Mouse (Mus musculus): Measurements from ENCODE around the gene Noxred1. TPM values are rescaled to one million over a fixed set of nuclear protein-coding genes. Genes with fewer than 3 reads are reported as not detected.

The Noxred1 gene
- total RNA-seq, 4 experiments from 2014 or later: 0.89 to 1.6 (median 1.0) TPM

Small RNA genes lying within 50 kb of the gene (microRNA-seq; reads per million reads assigned to microRNA genes)
- gene Gm47293: 0 reads per million in 2 experiments

Other genes with a start within 250 kb of the Noxred1 start
- 10 to 100 TPM; 46.9 to 56.7 (median 53.3) TPM for gene Zdhhc22, start 248.3 kb downstream of the Noxred1 start, total RNA-seq (2022)
- 10 to 100 TPM; 34.8 to 43.8 (median 37.5) TPM for gene Tmem63c, start 217.4 kb downstream of the Noxred1 start, total RNA-seq (2022)
- 10 to 100 TPM in 1 of 4 experiments, 1 to 10 TPM in 3; 7.1 to 10.4 (median 8.5) TPM for gene Ngb, start 136.2 kb downstream of the Noxred1 start, total RNA-seq (2022)
- gene Gstz1, start 91.6 kb downstream of the Noxred1 start, total RNA-seq (2022): 10 to 100 TPM; 52.3 to 58.4 (median 55.2) TPM
- gene Pomt2, start 90.8 kb downstream of the Noxred1 start, total RNA-seq (2022): 10 to 100 TPM; 18.3 to 19.6 (median 19.1) TPM
- gene Samd15, start 39.0 kb downstream of the Noxred1 start, total RNA-seq (2022): 1 to 10 TPM; 3.5 to 7.3 (median 5.1) TPM
- 10 to 100 TPM; 27.7 to 30.1 (median 29.0) TPM for gene Tmed8, start 38.3 kb downstream of the Noxred1 start, total RNA-seq (2022)
- 10 to 100 TPM; 50.5 to 60.0 (median 57.6) TPM for gene Vipas39, start 27.5 kb upstream of the Noxred1 start, total RNA-seq (2022)
- gene Ahsa1, start 27.7 kb upstream of the Noxred1 start, total RNA-seq (2022): 100 to 1,000 TPM; 129 to 167 (median 149) TPM
- gene Ism2, start 61.0 kb upstream of the Noxred1 start, total RNA-seq (2022): under 1 TPM; 0.32 to 0.91 (median 0.54) TPM
- gene Sptlc2, start 149.6 kb upstream of the Noxred1 start, total RNA-seq (2022): 10 to 100 TPM; 27.6 to 37.0 (median 32.7) TPM
- 100 to 1,000 TPM; 101 to 134 (median 108) TPM for gene Slirp, start 205.2 kb upstream of the Noxred1 start, total RNA-seq (2022)
- gene Alkbh1, start 205.3 kb upstream of the Noxred1 start, total RNA-seq (2022): 10 to 100 TPM; 18.8 to 22.9 (median 19.0) TPM
- 10 to 100 TPM; 65.5 to 74.1 (median 70.7) TPM for gene Snw1, start 233.5 kb upstream of the Noxred1 start, total RNA-seq (2022)

All from left cerebral cortex, adult 8-10 months (tissue).